Mouse (Mus musculus): ENCODE results near the gene Ttyh1.

Gene Ttyh1

GRCm38 (mm10) chr7:4170193-4170938, 51.2 kb downstream of the Ttyh1 start:
- no peak for DNase-seq (ENCODE audit: low read depth)

- peak; percentile 34 for DNase-seq (ENCODE audit: low read depth)
Observed at GRCm38 (mm10) chr7:4178438-4178837, 59.2 kb downstream of the Ttyh1 start.
